Mouse (Mus musculus) hindbrain, embryonic 16.5 days (tissue): Measurements from ENCODE around the gene 1700029P11Rik. TPM values are rescaled to one million over a fixed set of nuclear protein-coding genes. Genes with fewer than 3 reads are reported as not detected.
A peak's percentile ranks its signal among the peaks of the same experiment; 100 is the strongest.

Experiments used
- ATAC-seq: fragments of 200-750 bp; cut with Nextera tagmentation; 2 replicates; pipeline ENCODE4 v1.8.0; 2017; ENCODE audit warnings: moderate TSS enrichment, moderate library complexity
- H3K27ac ChIP-seq: fragments of 300-500 bp; sonication (generic); 2 replicates; pipeline ENCODE4 v1.5.1; 2014; ENCODE audit warnings: low read depth, mild to moderate bottlenecking, control low read depth, low read length, moderate library complexity
- H3K27me3 ChIP-seq: fragments of 300-500 bp; sonication (generic); replicated peaks from 2 replicates; pipeline ENCODE4 v1.6.1; 2014; ENCODE audit warnings: low read length; ENCODE audit not compliant: control insufficient read depth, insufficient read depth
- H3K36me3 ChIP-seq: fragments of 300-500 bp; sonication (generic); 2 replicates; pipeline ENCODE4 v1.6.1; 2014; ENCODE audit warnings: mild to moderate bottlenecking, low read length, moderate library complexity, mixed read lengths; ENCODE audit not compliant: control insufficient read depth, insufficient read depth
- H3K4me1 ChIP-seq: fragments of 300-500 bp; sonication (generic); 2 replicates; pipeline ENCODE4 v1.6.1; 2014; ENCODE audit warnings: low read depth, low read length; ENCODE audit not compliant: control insufficient read depth, insufficient read depth
- H3K4me2 ChIP-seq: fragments of 300-500 bp; sonication (generic); 2 replicates; pipeline ENCODE4 v1.6.1; 2014; ENCODE audit warnings: mild to moderate bottlenecking, low read length, control low read depth, moderate library complexity
- H3K4me3 ChIP-seq: fragments of 300-500 bp; sonication (generic); 2 replicates; pipeline ENCODE4 v1.5.1; 2014; ENCODE audit warnings: mild to moderate bottlenecking, low read length, control low read depth, moderate library complexity
- H3K9ac ChIP-seq: fragments of 300-500 bp; sonication (generic); 2 replicates; pipeline ENCODE4 v1.6.1; 2014; ENCODE audit warnings: low read depth, mild to moderate bottlenecking, control low read depth, low read length, moderate library complexity
- H3K9me3 ChIP-seq: fragments of 300-500 bp; sonication (generic); 2 replicates; pipeline ENCODE4 v1.6.1; 2014; ENCODE audit warnings: mild to moderate bottlenecking, low read length, moderate library complexity; ENCODE audit not compliant: control insufficient read depth
- WGBS: fragments of 180-500 bp; shearing (Covaris S2); extraction: QIAGEN DNeasy Blood & Tissue Kit; methylation state at CpG from one replicate; pipeline ENCODE4 v1.1.7; 2014; 5-methylcytosine and 5-hydroxymethylcytosine counted together
- polyA plus RNA-seq: library from polyadenylated mRNA; unstranded; fragments of >200 nt; fragmentation: Nextera tagmentation; extraction: Ambion mirVana; gene quantifications from 2 replicates; pipeline ENCODE4 v1.2.1, GENCODE M21; 2015

1700029P11Rik gene
- polyA plus RNA-seq, 1 experiment from 2014 or later, result not detected

DNA sequence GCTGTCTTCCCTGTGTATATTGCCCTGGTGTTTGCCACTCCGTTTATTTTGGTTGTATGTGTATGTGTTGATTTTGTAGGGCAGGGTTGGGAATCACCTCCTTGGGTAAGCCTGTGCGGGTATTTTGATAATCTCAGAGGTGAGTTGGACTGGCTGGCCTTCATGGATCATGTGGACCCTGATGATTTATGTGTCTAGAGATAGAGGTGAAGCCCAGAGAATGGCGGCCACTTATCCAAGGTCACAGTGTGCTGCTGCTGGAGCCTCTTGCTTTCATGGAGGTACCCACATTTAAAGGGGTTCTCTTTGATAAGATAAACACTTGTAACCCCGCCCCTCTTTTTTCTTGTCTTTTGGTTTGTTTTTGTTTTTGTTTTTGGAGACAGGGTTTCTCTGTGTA, 40.6 kb upstream of the 1700029P11Rik start:
- no peaks in the 10 kb centered on the region for H3K27me3 ChIP-seq
- H3K9ac ChIP-seq, result no peak overlapping the region
- no peak overlapping the region for H3K27ac ChIP-seq
- peaks cover 30% of the 10 kb centered on the region for H3K4me1 ChIP-seq
- no peak overlapping the region; the same call in 1 of the 2 replicates for H3K4me2 ChIP-seq
- 87% methylated on average over 4 of the region's 4 CpGs for WGBS
- no peaks in the 10 kb centered on the region for H3K9me3 ChIP-seq
- no peaks in the 10 kb centered on the region for H3K36me3 ChIP-seq
- no peak for ATAC-seq
- H3K4me3 ChIP-seq, result no peak overlapping the region

GRCm38 (mm10) chr15:81940219-81940618, 40.1 kb upstream of the 1700029P11Rik start:
- Histone ChIP-seq H3K9me3 (no peaks in the 10 kb centered on the region), H3K27me3 (no peaks in the 10 kb centered on the region), H3K9ac (no peak overlapping the region), H3K36me3 (no peaks in the 10 kb centered on the region), H3K27ac (no peak overlapping the region), H3K4me1 (peaks cover 30% of the 10 kb centered on the region), H3K4me2 (no peak overlapping the region), H3K4me3 (no peak overlapping the region)
- 96% methylated on average over 5 of the region's 5 CpGs for WGBS
- no peak for ATAC-seq

DNA sequence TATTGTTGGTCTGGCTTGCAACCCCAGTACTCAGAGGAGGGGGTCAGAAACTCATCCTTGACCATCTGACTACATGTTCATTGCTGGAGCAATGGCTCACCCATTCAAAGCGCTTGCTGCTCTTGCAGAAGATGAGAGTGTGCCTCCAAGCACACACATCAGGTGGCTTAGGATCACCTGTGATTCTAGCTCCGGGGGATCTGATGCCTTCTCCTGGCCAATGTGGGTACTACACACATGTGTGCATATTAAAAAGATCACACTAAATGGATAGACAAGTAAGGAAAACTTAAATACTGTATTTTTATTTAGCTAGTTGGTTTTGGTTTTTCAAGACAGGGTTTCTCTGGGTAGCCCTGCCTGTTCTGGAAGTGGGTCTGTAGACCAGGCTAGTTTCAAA, 39.3 kb upstream of the 1700029P11Rik start:
- Histone ChIP-seq H3K9me3 (no peaks in the 10 kb centered on the region), H3K4me2 (no peak overlapping the region), H3K27ac (no peak overlapping the region), H3K4me3 (no peak overlapping the region), H3K9ac (no peak overlapping the region), H3K27me3 (no peaks in the 10 kb centered on the region), H3K4me1 (peaks cover 30% of the 10 kb centered on the region), H3K36me3 (no peaks in the 10 kb centered on the region)
- 97% methylated on average over 2 of the region's 2 CpGs for WGBS
- ATAC-seq, result no peak

GRCm38 (mm10) chr15:81943176-81943749, 37.1 kb upstream of the 1700029P11Rik start:
- no peaks in the 10 kb centered on the region for H3K27me3 ChIP-seq
- no peak for ATAC-seq
- H3K27ac ChIP-seq, result no peak overlapping the region
- no peak overlapping the region for H3K9ac ChIP-seq
- no peaks in the 10 kb centered on the region for H3K9me3 ChIP-seq
- no peak overlapping the region for H3K4me3 ChIP-seq
- peaks cover 16% of the 10 kb centered on the region for H3K4me1 ChIP-seq
- H3K4me2 ChIP-seq, result no peak overlapping the region
- WGBS, result 6% methylated on average over 9 of the region's 9 CpGs
- H3K36me3 ChIP-seq, result peaks cover 11% of the 10 kb centered on the region; the same call in 1 of the 2 replicates

- Histone ChIP-seq H3K4me1 (no peaks in the 10 kb centered on the region), H3K27ac (no peak overlapping the region), H3K27me3 (no peaks in the 10 kb centered on the region), H3K4me2 (no peak overlapping the region), H3K9me3 (no peaks in the 10 kb centered on the region), H3K9ac (no peak overlapping the region), H3K4me3 (no peak overlapping the region), H3K36me3 (peaks cover 19% of the 10 kb centered on the region; the same call in 1 of the 2 replicates)
- WGBS, result 94% methylated on average over 10 of the region's 10 CpGs
- ATAC-seq, result no peak
These were observed 31.3 kb upstream of the 1700029P11Rik start for GRCm38 (mm10) chr15:81949076-81949475.

DNA sequence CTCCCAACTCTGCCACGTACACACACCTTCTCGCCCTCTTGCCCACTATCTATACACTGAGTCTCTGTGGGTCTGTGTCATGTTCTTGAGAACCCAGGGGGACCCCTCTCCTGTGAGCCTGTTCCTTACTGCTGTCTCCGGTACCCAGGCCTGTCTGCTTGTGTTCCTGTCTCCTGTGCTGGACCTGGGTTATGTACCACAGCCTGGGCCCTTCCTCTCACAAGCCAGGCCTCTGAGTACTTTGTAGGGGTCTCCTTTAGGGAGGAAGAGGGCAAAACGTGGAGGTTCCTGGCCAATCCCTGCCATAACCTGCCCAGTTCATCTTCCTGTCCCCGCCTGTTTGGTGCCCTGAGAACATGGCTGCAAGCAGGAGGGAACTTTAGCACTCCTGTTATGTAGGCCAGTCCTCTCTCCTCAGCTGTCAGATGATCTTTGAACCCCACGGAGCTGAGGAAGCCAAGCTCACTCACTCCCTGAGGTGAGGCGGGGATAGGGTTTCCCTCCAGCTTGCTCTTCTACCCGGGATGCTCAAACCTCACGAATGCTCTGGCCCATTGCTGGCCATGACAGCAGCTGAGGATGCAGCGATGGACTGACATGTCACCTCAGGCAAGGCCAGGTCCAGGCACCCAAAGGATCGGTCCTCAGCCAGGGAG, 30.7 kb upstream of the 1700029P11Rik start:
- WGBS, result 81% methylated on average over 11 of the region's 11 CpGs
- no peaks in the 10 kb centered on the region for H3K9me3 ChIP-seq
- no peak overlapping the region for H3K9ac ChIP-seq
- H3K36me3 ChIP-seq, result peaks cover 22% of the 10 kb centered on the region
- H3K4me3 ChIP-seq, result no peak overlapping the region
- no peaks in the 10 kb centered on the region for H3K4me1 ChIP-seq
- no peak overlapping the region for H3K27ac ChIP-seq
- ATAC-seq, result no peak
- no peak overlapping the region for H3K4me2 ChIP-seq
- no peaks in the 10 kb centered on the region for H3K27me3 ChIP-seq

DNA sequence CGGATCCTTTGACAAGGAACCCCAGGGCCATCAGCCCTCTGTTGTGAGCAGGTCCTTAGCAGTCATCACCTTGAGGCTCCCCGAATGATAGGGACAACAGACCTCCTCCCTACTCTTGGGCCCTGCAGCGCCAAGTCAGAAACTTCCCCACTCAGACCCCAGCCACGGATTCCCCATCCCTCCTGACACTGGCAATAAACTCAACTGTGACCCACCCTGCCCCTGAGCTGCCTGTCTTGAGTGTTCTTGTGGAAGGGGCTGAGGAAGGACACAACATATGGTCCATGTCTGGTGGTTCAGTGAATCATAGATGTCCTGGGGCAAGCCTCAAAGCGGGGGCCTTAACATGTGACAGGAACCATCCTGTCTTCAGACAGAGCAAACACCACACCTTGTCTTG, 29.6 kb upstream of the 1700029P11Rik start:
- ATAC-seq, result no peak
- 90% methylated on average over 5 of the region's 5 CpGs for WGBS
- Histone ChIP-seq H3K4me1 (no peaks in the 10 kb centered on the region), H3K9me3 (no peaks in the 10 kb centered on the region), H3K9ac (no peak overlapping the region), H3K4me2 (no peak overlapping the region), H3K27me3 (no peaks in the 10 kb centered on the region), H3K36me3 (peaks cover 30% of the 10 kb centered on the region), H3K4me3 (no peak overlapping the region), H3K27ac (no peak overlapping the region)

DNA sequence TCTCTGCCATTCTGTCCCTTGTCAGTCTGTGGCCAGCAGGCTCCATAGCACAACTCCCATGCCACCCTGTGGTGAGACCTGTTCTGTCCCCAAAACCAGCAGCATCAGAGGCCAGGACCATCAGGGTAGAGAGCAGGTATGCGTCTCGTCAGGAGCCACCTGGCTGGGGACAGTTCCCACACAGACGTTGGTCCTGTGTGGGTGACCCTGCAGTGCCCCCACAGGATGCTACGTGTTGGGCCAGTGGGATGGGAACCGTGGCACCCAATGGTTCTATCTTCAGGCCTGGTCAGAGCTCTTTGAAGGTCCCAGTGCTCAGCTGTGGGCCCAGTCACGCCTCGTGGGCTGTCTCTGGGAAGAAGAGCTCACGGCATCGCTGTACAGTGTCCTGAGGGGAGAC, 29.2 kb upstream of the 1700029P11Rik start:
- H3K4me3 ChIP-seq, result no peak overlapping the region
- WGBS, result 90% methylated on average over 9 of the region's 9 CpGs
- no peak overlapping the region for H3K4me2 ChIP-seq
- H3K9ac ChIP-seq, result no peak overlapping the region
- H3K36me3 ChIP-seq, result peaks cover 30% of the 10 kb centered on the region
- ATAC-seq, result peak; percentile 31; the same call in 1 of the 2 replicates
- no peaks in the 10 kb centered on the region for H3K4me1 ChIP-seq
- no peaks in the 10 kb centered on the region for H3K9me3 ChIP-seq
- no peaks in the 10 kb centered on the region for H3K27me3 ChIP-seq
- no peak overlapping the region for H3K27ac ChIP-seq

DNA sequence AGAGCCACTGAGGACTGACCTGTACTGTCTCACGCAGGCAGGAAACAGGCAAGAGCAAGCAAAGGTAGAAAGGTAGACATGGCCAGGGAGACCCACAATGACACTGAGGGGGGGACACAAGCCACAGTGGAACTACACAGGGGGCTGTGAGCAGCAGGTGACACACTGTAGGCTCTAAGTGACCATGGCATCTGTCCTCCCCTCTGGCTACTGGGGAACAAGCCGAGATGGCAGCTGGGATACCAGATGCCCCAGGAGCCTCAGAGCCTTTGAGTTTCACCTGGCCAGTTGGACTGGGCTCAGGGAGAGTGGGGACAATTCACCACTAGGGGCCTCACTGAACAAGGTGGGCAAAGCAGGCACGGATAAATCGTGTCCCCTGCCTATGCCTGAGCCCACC, 28.0 kb upstream of the 1700029P11Rik start:
- no peaks in the 10 kb centered on the region for H3K27me3 ChIP-seq
- ATAC-seq, result no peak
- no peak overlapping the region for H3K4me2 ChIP-seq
- H3K9ac ChIP-seq, result no peak overlapping the region
- H3K36me3 ChIP-seq, result peaks cover 23% of the 10 kb centered on the region
- no peak overlapping the region for H3K27ac ChIP-seq
- no peaks in the 10 kb centered on the region for H3K9me3 ChIP-seq
- WGBS, result 81% methylated on average over 4 of the region's 4 CpGs
- no peak overlapping the region for H3K4me3 ChIP-seq
- no peaks in the 10 kb centered on the region for H3K4me1 ChIP-seq
